8 mouse cellular contexts compared by ENCODE assay signal in the genomic region with DNA sequence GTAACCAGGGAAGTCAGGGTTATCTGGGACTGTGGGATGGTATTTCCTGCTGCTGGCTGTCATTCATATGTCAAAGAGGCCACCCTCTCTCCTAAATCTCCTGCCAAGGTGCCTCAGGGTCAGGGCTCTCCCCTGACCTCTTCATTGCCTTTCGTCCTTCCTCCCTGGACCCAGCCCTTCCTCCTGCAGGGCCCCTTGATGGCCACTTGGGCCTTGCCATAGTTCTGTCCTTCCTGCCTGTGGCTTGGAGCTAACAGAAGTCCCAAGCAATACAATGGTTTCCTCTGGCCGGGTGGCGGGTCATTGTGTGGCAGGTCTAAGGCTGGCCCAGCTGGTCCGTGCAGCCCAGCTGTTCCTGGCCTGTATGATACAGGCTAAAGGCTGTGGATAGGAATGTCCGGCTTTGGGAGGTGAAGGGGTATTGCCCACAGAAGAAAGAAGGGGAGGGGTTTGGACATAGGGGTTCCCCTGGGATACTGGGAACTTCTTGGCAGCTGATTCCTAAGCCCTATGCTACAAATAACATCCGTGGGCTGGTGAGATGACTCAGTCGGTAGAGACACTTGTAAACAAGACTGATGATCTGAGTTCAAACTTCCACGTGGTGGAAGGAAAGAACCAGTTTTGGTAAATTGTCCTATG. TPM values are rescaled to one million over a fixed set of nuclear protein-coding genes. Genes with fewer than 3 reads are reported as not detected.
DNase-seq lines count a peak whose midpoint lies in the region; ATAC-seq and TF ChIP-seq lines count a peak whose summit lies in the region.
"Had no signal": no experiment of that assay in that cellular context is flagged by ENCODE, and none has a peak within 500 bp of the region (broad histone marks: within the 10 kb centered on the region; RNA-seq: fewer than 3 reads in every experiment).

No protein-coding gene starts in this region.

- intact Hi-C loops in heart, postnatal 14 days (cut with DNase I) = no loop called here

- H3K27ac ChIP-seq in bone marrow, adult 2 months (ENCODE audit: control insufficient read depth, insufficient read depth, low read depth, low read length, poor library complexity) = peak overlapping the region; percentile 15; the same call in 1 of the 2 replicates
- H3K27ac ChIP-seq in liver, postnatal 0 days (ENCODE audit: low read depth) = 0 out of 2 replicates have a peak overlapping the region, but pooled peaks have one; percentile 34
- H3K27ac ChIP-seq: midbrain, embryonic 12.5 days had no signal

- H3K9ac ChIP-seq in liver, postnatal 0 days (replicated peaks) = no peak overlapping the region
- H3K9ac ChIP-seq: midbrain, embryonic 12.5 days had no signal

- TF ChIP-seq POLR2A in bone marrow, adult 2 months (IDR thresholded peaks at IDR 0.05; ENCODE audit: borderline replicate concordance, control insufficient read depth, low read depth, low read length) = no peak

- no peaks in the 10 kb centered on the region for H3K9me3 ChIP-seq in liver, postnatal 0 days (ENCODE audit: low read length)
- H3K9me3 ChIP-seq: midbrain, embryonic 12.5 days had no signal

- peaks cover 27% of the 10 kb centered on the region for H3K4me1 ChIP-seq in bone marrow, adult 2 months (ENCODE audit: control insufficient read depth, insufficient read depth, low read length)
- peaks cover 26% of the 10 kb centered on the region for H3K4me1 ChIP-seq in liver, postnatal 0 days (ENCODE audit: insufficient read depth)
- H3K4me1 ChIP-seq: midbrain, embryonic 12.5 days had no signal

- peak; percentile 34 for DNase-seq in CD4-positive helper T cell, adult 2 months (ENCODE audit: low read depth, low spot score)
- peak; percentile 44 to 53 for DNase-seq in heart, postnatal 14 days
- DNase-seq in liver, postnatal 0 days = no peak
- DNase-seq in cerebellum, postnatal 10 days = no peak
- DNase-seq in cerebellum, postnatal 36 days = no peak

- 0 out of 2 replicates have a peak, but pooled peaks have one; percentile 20 for TF ChIP-seq CTCF in bone marrow, adult 2 months (IDR thresholded peaks at IDR 0.05; ENCODE audit: control insufficient read depth, insufficient read depth, low read length)
- no peak for TF ChIP-seq CTCF in liver, postnatal 0 days (IDR thresholded peaks at IDR 0.05; ENCODE audit: low read depth)

- H3K4me3 ChIP-seq in bone marrow, adult 2 months (replicated peaks; ENCODE audit: control insufficient read depth, low read depth, low read length) = no peak overlapping the region
- H3K4me3 ChIP-seq in liver, postnatal 0 days (ENCODE audit: low read depth, low read length) = no peak overlapping the region
- H3K4me3 ChIP-seq: midbrain, embryonic 12.5 days had no signal

- WGBS in bone marrow, adult 2 months = 50% methylated on average over 8 of the region's 8 CpGs
- WGBS in liver, postnatal 0 days (ENCODE audit: insufficient replicate concordance) = 49% methylated on average over 8 of the region's 8 CpGs

- peak; percentile 43 for ATAC-seq in liver, postnatal 0 days
- ATAC-seq in erythroblast, adult 5-6 weeks (replicated peaks; ENCODE audit: low FRiP score, poor library complexity, severe bottlenecking) = no peak

- no peak for TF ChIP-seq EP300 in liver, postnatal 0 days (IDR thresholded peaks at IDR 0.05; ENCODE audit: low read depth)

- peaks cover 3% of the 10 kb centered on the region; the same call in 1 of the 2 replicates for H3K36me3 ChIP-seq in liver, postnatal 0 days (replicated peaks; ENCODE audit: insufficient read depth, low read length)
- H3K36me3 ChIP-seq: midbrain, embryonic 12.5 days had no signal

- H3K4me2 ChIP-seq in liver, postnatal 0 days (ENCODE audit: low read depth, low read length) = no peak overlapping the region
- H3K4me2 ChIP-seq: midbrain, embryonic 12.5 days had no signal

- no peaks in the 10 kb centered on the region for H3K27me3 ChIP-seq in liver, postnatal 0 days (ENCODE audit: insufficient read depth, low read length)
- H3K27me3 ChIP-seq: midbrain, embryonic 12.5 days had no signal

RNA-seq across cellular contexts. Expression of gene Gm17455, which starts 25.5 kb away (rescaled TPM):
- 1.9 and 6.0 TPM in 2 replicates for polyA plus RNA-seq in bone marrow, adult 2 months (2011; ENCODE audit: insufficient read depth, insufficient read length, low replicate concordance, missing spikeins)
- total RNA-seq in heart, postnatal 14 days (2021) = not detected
- not detected in 2 replicates for polyA plus RNA-seq in liver, postnatal 0 days (2015; fragmentation: Nextera tagmentation; extraction: Ambion mirVana)
- total RNA-seq in erythroblast, adult 5-6 weeks (2015; ENCODE audit: low replicate concordance) = not detected in 2 replicates
- not detected in 2 replicates for total RNA-seq in erythroblast, adult 5-6 weeks (2017; ENCODE audit: low replicate concordance)

RNA-seq across cellular contexts. Expression of gene Vsir, which starts 27.4 kb away (rescaled TPM):
- polyA plus RNA-seq in bone marrow, adult 2 months (2011; ENCODE audit: insufficient read depth, insufficient read length, low replicate concordance, missing spikeins) = 39.7 and 97.9 TPM in 2 replicates
- 10 to 100 TPM; 22.6 to 24.4 TPM for total RNA-seq in heart, postnatal 14 days (2021)
- polyA plus RNA-seq in liver, postnatal 0 days (2015; fragmentation: Nextera tagmentation; extraction: Ambion mirVana) = 11.4 and 11.9 TPM in 2 replicates
- 78.8 and 104 TPM in 2 replicates for total RNA-seq in erythroblast, adult 5-6 weeks (2015; ENCODE audit: low replicate concordance)
- 77.5 and 165 TPM in 2 replicates for total RNA-seq in erythroblast, adult 5-6 weeks (2017; ENCODE audit: low replicate concordance)

Comparison
In these comparisons a context has a peak if more than half of its experiments do, and no peak if none do; other contexts are left out.
1. DNase-seq: peak in CD4-positive helper T cell, adult 2 months (single experiment) and heart, postnatal 14 days (2 of 2); none in liver, postnatal 0 days (single experiment), cerebellum, postnatal 10 days (0 of 2) and cerebellum, postnatal 36 days (0 of 2).